Mouse (Mus musculus) cerebellum, adult (tissue): ENCODE measurements around the gene Pltp.
"Not testable (repeated sequence)": the region's sequence is repeated elsewhere in the genome, so short reads cannot be mapped to it uniquely, and the experiment has no call there.

ENCODE experiments used
- ATAC-seq: cut with Nextera tagmentation; 2 replicates; pipeline ENCODE4 v1.9.2; 2017; ENCODE audit warnings: mild to moderate bottlenecking, moderate library complexity, mixed read lengths; ENCODE audit not compliant: insufficient number of reproducible peaks, low FRiP score, low TSS enrichment

Pltp gene

GRCm38 (mm10) chr2:164815821-164816220 is 41.7 kb downstream of the Pltp start:
- no peak for ATAC-seq

- ATAC-seq = no peak
Measured at GRCm38 (mm10) chr2:164815348-164815747, 42.2 kb downstream of the Pltp start.

GRCm38 (mm10) chr2:164813557-164813956 is 44.0 kb downstream of the Pltp start:
- ATAC-seq = no peak

GRCm38 (mm10) chr2:164806614-164807013 is 50.9 kb downstream of the Pltp start:
- ATAC-seq = no peak

- peak; percentile 34; the same call in 1 of the 2 replicates for ATAC-seq
Measured at GRCm38 (mm10) chr2:164805332-164805718, 52.2 kb downstream of the Pltp start.

- ATAC-seq = peak; percentile 99
Measured at GRCm38 (mm10) chr2:164804533-164805331, 52.8 kb downstream of the Pltp start, which contains the start of the genes Acot8 and Zswim3. Gene Acot8, minus strand, starts transcription at chr2:164804882. Gene Zswim3, plus strand, starts transcription at chr2:164805098.

- ATAC-seq = no peak
Measured at GRCm38 (mm10) chr2:164803921-164804313, 53.6 kb downstream of the Pltp start.

GRCm38 (mm10) chr2:164803201-164803920 is 54.1 kb downstream of the Pltp start:
- no peak for ATAC-seq

GRCm38 (mm10) chr2:164800252-164801004 is 57.1 kb downstream of the Pltp start:
- ATAC-seq = no peak

- not testable (repeated sequence) for ATAC-seq
Measured at GRCm38 (mm10) chr2:164798554-164798953, 59.0 kb downstream of the Pltp start.

GRCm38 (mm10) chr2:164795868-164796267 is 61.6 kb downstream of the Pltp start:
- no peak for ATAC-seq

GRCm38 (mm10) chr2:164794293-164794692 is 63.2 kb downstream of the Pltp start:
- ATAC-seq = no peak

- no peak for ATAC-seq
Measured at GRCm38 (mm10) chr2:164793772-164794171, 63.7 kb downstream of the Pltp start.

- peak; percentile 57 for ATAC-seq
Measured at GRCm38 (mm10) chr2:164793236-164793635, 64.3 kb downstream of the Pltp start.

- ATAC-seq = no peak
Measured at GRCm38 (mm10) chr2:164792400-164793190, 64.9 kb downstream of the Pltp start.

- no peak for ATAC-seq
Measured at GRCm38 (mm10) chr2:164791841-164792261, 65.7 kb downstream of the Pltp start.

GRCm38 (mm10) chr2:164790451-164790850 is 67.1 kb downstream of the Pltp start:
- ATAC-seq = no peak
